Mouse (Mus musculus) embryonic fibroblast, embryonic 13.5 days (primary cell): ENCODE data around the gene Tnfrsf19. TPM values are rescaled to one million over a fixed set of nuclear protein-coding genes. Genes with fewer than 3 reads are reported as not detected.
A peak's percentile ranks its signal among the peaks of the same experiment; 100 is the strongest.

Source experiments
- H3K27ac ChIP-seq: 2 replicates; pipeline ENCODE4 v1.5.1; 2012; ENCODE audit warnings: low read length, control low read depth, inconsistent platforms; ENCODE audit not compliant: insufficient read depth
- H3K4me1 ChIP-seq: 2 replicates; pipeline ENCODE4 v1.6.1; 2011; ENCODE audit warnings: low read length; ENCODE audit not compliant: control insufficient read depth, insufficient read depth
- H3K4me3 ChIP-seq: 2 replicates; pipeline ENCODE4 v1.5.1; 2011; ENCODE audit warnings: mild to moderate bottlenecking, control low read depth, low read length; ENCODE audit not compliant: insufficient read depth
- CTCF ChIP-seq: IDR thresholded peaks from 2 replicates; pipeline ENCODE4 v1.5.1; 2011; ENCODE audit warnings: mild to moderate bottlenecking, control low read depth, low read length, moderate library complexity, borderline replicate concordance; ENCODE audit not compliant: insufficient read depth
- POLR2A ChIP-seq: IDR thresholded peaks from 2 replicates; pipeline ENCODE4 v1.6.1; 2011; ENCODE audit warnings: low read depth, mild to moderate bottlenecking, control low read depth, low read length, moderate library complexity
- polyA plus RNA-seq: library from polyadenylated mRNA; stranded (reverse); fragments of >200 nt; gene quantifications from 2 replicates; pipeline ENCODE4 v1.2.4, GENCODE M21; 2011; ENCODE audit warnings: low read depth; ENCODE audit not compliant: missing spikeins, insufficient read length

Gene Tnfrsf19
- polyA plus RNA-seq, 1 experiment: 3.1 TPM

DNA sequence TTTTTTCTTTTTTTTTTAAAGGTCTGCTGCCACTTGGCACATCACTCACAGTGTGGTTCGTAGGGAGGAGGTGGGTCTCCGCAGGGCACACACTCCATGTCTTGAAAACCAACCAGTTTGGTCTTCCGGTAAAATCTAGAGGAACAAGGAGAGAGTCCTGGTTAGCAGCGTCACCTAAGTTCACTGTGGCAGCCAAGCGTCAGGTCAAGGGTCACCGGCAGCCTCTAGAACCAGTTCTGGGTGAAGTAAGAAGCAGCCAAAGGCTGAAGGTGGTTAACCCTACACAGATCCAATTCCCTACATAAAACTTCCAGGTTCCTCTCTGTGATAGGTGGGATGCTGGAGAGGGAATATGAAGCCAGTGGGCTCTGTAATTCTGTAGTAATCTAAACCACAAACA lies 49.7 kb downstream of the Tnfrsf19 start:
- Histone ChIP-seq H3K4me3 (no peak overlapping the region), H3K27ac (no peak overlapping the region), H3K4me1 (0 out of 2 replicates have a peak, but pooled peaks cover 3% of the 10 kb centered on the region)
- TF ChIP-seq CTCF (no peak), POLR2A (no peak)

DNA sequence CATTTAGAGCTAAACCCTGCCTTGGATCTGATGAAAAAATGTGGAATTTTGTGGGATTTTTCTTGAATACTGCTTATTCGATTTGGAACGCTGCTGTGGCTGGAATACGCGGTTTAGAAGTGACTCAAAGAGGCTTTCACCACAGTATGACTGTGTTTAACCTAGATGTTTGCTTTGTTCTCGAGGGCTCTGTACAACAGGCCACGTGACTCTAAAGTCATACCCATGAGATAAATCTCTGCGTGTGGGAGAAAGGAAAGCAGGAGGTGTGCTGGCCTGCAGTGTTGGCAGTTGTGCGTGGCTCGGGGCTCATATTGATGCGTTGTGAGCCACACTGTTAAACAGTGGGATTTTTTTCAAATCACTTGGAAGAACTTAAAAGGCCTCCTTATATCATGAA lies 52.8 kb downstream of the Tnfrsf19 start:
- TF ChIP-seq CTCF (no peak), POLR2A (no peak)

GRCm38 (mm10) chr14:60993092-60993491 lies 53.2 kb downstream of the Tnfrsf19 start:
- H3K27ac ChIP-seq: no peak overlapping the region
- H3K4me1 ChIP-seq: 0 out of 2 replicates have a peak, but pooled peaks cover 3% of the 10 kb centered on the region
- TF ChIP-seq POLR2A (no peak), CTCF (no peak)
- H3K4me3 ChIP-seq: no peak overlapping the region

More for the DNA sequence above, 52.8 kb downstream of the Tnfrsf19 start:
- Histone ChIP-seq H3K27ac (no peak overlapping the region), H3K4me3 (no peak overlapping the region), H3K4me1 (0 out of 2 replicates have a peak, but pooled peaks cover 3% of the 10 kb centered on the region)

GRCm38 (mm10) chr14:60992144-60992543 lies 54.1 kb downstream of the Tnfrsf19 start:
- Histone ChIP-seq H3K4me3 (no peak overlapping the region), H3K27ac (no peak overlapping the region), H3K4me1 (0 out of 2 replicates have a peak, but pooled peaks cover 3% of the 10 kb centered on the region)
- TF ChIP-seq POLR2A (no peak), CTCF (no peak)

GRCm38 (mm10) chr14:60988228-60988627 lies 58.1 kb downstream of the Tnfrsf19 start:
- TF ChIP-seq CTCF: no peak
- TF ChIP-seq POLR2A: no peak
- Histone ChIP-seq H3K4me1 (0 out of 2 replicates have a peak, but pooled peaks cover 3% of the 10 kb centered on the region), H3K4me3 (no peak overlapping the region), H3K27ac (no peak overlapping the region)

- no peak overlapping the region for H3K4me3 ChIP-seq
- no peak for TF ChIP-seq CTCF
- TF ChIP-seq POLR2A: no peak
- H3K27ac ChIP-seq: no peak overlapping the region
- no peaks in the 10 kb centered on the region for H3K4me1 ChIP-seq
Observed at GRCm38 (mm10) chr14:60986926-60987325, 59.4 kb downstream of the Tnfrsf19 start.

DNA sequence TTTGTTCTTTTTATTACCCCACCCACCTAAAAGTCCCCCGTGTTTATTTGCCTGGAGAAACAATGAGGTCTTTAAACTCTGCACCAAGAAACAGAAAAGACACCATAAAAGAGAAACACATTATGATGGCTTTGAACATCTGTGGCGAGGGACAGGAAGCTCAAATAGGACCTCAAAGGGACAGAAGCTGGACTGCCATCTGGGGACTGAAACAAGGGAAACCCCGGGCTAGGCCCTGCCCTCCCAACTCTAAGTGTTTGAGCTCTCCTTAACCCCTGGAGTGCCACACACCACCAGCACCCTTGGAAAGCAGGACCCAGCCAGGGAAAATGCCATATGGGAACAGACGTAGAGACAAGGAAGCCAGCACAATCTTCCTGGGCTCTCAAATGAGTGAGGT lies 61.2 kb downstream of the Tnfrsf19 start:
- no peak for TF ChIP-seq CTCF
- TF ChIP-seq POLR2A: no peak
- no peaks in the 10 kb centered on the region for H3K4me1 ChIP-seq
- no peak overlapping the region for H3K27ac ChIP-seq
- no peak overlapping the region for H3K4me3 ChIP-seq

- no peak for TF ChIP-seq POLR2A
- no peak for TF ChIP-seq CTCF
- no peaks in the 10 kb centered on the region for H3K4me1 ChIP-seq
- H3K4me3 ChIP-seq: no peak overlapping the region
- no peak overlapping the region for H3K27ac ChIP-seq
Observed at GRCm38 (mm10) chr14:60984266-60984665, 62.0 kb downstream of the Tnfrsf19 start.

DNA sequence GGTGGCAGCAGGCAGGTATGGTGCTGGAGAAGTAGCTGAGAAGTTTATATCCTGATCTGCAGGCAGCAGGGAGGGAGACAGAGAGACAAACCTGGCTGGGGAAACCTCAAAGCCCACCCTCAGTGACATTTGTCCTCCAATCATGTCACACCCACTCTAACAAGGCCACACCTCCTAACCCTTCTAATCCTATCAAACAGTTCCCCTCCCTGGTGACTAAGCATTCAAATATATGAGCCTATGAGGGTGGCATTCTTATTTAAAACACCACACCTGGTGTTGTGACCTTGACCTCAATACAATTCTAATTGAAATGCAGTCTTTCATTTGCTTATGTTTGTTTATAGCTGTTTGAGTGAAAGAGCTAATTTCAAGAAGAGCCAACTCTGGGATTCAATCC lies 64.2 kb downstream of the Tnfrsf19 start:
- Histone ChIP-seq H3K4me1 (peaks cover 8% of the 10 kb centered on the region), H3K27ac (no peak overlapping the region), H3K4me3 (no peak overlapping the region)
- no peak for TF ChIP-seq CTCF
- TF ChIP-seq POLR2A: no peak

DNA sequence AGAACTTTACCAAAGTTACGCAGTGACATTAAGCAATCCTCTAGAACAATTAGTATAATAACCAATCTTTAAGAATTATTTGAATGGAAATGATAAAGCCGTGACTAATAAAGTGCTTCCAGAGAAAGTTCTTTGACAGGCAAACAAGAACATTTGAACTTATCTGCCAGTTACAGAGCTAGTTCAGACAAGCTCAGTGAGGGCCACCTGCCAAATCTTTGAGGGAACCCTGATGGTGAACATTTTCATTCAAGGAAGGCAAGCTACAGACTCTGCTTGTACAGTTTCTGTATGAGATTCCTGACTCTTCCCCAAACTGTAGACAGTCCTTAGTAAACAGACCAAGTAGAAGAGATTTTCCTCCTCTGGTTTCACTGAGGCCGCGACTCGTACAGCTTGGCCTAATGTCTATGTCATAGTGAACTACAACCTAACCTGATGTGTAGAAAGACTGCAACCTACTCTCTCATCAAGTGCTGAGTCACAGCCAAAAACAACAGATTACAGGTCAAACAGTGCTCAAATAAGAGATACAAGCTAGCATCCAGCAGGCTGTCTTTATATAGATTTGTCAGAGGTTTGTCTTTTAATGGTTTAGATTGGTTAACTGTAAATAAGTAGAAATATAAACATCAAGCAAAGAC lies 65.9 kb downstream of the Tnfrsf19 start:
- H3K4me1 ChIP-seq: peaks cover 8% of the 10 kb centered on the region
- no peak for TF ChIP-seq POLR2A
- no peak for TF ChIP-seq CTCF
- H3K27ac ChIP-seq: no peak overlapping the region
- no peak overlapping the region for H3K4me3 ChIP-seq

DNA sequence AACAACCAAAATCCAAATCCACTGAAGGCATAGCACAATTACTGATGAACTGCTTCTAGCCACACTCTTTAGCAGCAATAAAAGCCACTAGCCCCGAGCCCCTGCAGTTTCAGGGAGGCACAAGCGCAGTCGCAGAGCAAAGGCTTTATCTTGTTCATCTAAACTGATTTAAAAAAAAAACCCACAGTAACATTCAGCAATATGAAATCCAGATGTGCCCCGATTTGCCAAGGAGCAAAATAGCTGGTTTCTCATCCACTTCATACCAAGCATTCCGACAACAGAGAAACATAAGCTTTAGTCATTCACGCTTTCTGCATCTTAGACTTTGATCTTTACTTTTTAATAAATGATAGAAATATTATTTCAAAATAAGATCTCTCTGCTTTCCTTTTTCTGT lies 68.2 kb downstream of the Tnfrsf19 start:
- Histone ChIP-seq H3K4me1 (peaks cover 8% of the 10 kb centered on the region), H3K4me3 (no peak overlapping the region), H3K27ac (0 out of 2 replicates have a peak overlapping the region, but pooled peaks have one; percentile 42)
- TF ChIP-seq CTCF (no peak), POLR2A (no peak)
